Mouse (Mus musculus) thymus, adult 2 months (tissue): Measurements from ENCODE around the gene Rasa3.

ENCODE experiments used
- CTCF ChIP-seq: fragments of 200-500 bp; IDR thresholded peaks from 2 replicates; pipeline ENCODE4 v1.5.1; 2012; ENCODE audit warnings: mild to moderate bottlenecking, control low read depth, low read length, moderate library complexity, borderline replicate concordance; ENCODE audit not compliant: control insufficient read depth, poor library complexity, insufficient read depth; ENCODE audit errors: extremely low read depth
- POLR2A ChIP-seq: fragments of 200-500 bp; IDR thresholded peaks from 2 replicates; pipeline ENCODE4 v1.6.1; 2012; ENCODE audit warnings: mild to moderate bottlenecking, low read length, control low read depth, moderate library complexity; ENCODE audit not compliant: control insufficient read depth, poor library complexity, insufficient read depth; ENCODE audit errors: extremely low read depth

DNA sequence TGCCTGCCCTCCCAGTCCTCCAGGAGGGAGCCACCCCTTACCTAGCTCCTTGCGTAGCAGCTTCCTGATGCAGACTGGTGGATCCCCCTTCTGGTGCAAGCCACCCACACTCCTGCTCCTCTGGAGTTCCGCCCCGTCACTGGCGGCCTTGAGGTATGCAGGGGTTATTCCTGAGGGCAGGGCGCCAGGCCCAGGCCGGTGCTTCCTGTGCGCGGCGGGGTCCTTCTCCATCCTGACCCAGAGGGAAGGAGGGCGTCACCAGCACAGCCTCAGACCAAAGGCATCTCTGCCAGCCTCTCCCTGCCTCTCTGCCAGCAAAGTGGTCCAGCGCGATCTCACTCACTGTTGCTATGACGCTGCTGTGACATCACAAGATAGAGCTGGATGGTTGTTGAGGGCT, 115.3 kb downstream of the Rasa3 start, which contains the start of gene 1700029H14Rik:
- no peak for TF ChIP-seq CTCF
- TF ChIP-seq POLR2A: no peak
